Mouse (Mus musculus) embryonic facial prominence, embryonic 10.5 days (tissue): ENCODE measurements around the gene Snx20. TPM values are rescaled to one million over a fixed set of nuclear protein-coding genes. Genes with fewer than 3 reads are reported as not detected.

Source experiments
- DNase-seq: peaks from one replicate; pipeline ENCODE4 v3.0.0-alpha.2; 2017; ENCODE audit warnings: low spot score
- H3K27ac ChIP-seq: fragments of 300-500 bp; sonication (generic); replicated peaks from 2 replicates; pipeline ENCODE4 v1.5.1; 2016; ENCODE audit warnings: mild to moderate bottlenecking
- H3K27me3 ChIP-seq: fragments of 300-500 bp; sonication (generic); replicated peaks from 2 replicates; pipeline ENCODE4 v1.6.1; 2016; ENCODE audit warnings: low read depth, mild to moderate bottlenecking; ENCODE audit not compliant: poor library complexity, severe bottlenecking
- H3K36me3 ChIP-seq: fragments of 300-500 bp; sonication (generic); replicated peaks from 2 replicates; pipeline ENCODE4 v1.6.1; 2016; ENCODE audit warnings: mild to moderate bottlenecking, moderate library complexity
- H3K4me1 ChIP-seq: fragments of 300-500 bp; sonication (generic); 2 replicates; pipeline ENCODE4 v1.6.1; 2016
- H3K4me3 ChIP-seq: fragments of 300-500 bp; sonication (generic); 2 replicates; pipeline ENCODE4 v1.5.1; 2016; ENCODE audit warnings: mild to moderate bottlenecking, moderate library complexity
- H3K9me3 ChIP-seq: fragments of 300-500 bp; sonication (generic); 2 replicates; pipeline ENCODE4 v1.6.1; 2016; ENCODE audit warnings: mild to moderate bottlenecking
- WGBS: fragments of 180-500 bp; shearing (Covaris S2); methylation state at CpG from one replicate; pipeline ENCODE4 v1.1.7; 2016; 5-methylcytosine and 5-hydroxymethylcytosine counted together
- polyA plus RNA-seq: library from polyadenylated mRNA; unstranded; fragments of >200 nt; fragmentation: Nextera tagmentation; extraction: Ambion mirVana; gene quantifications from 2 replicates; pipeline ENCODE4 v1.2.1, GENCODE M21; 2016

The Snx20 gene
- polyA plus RNA-seq, 1 experiment from 2014 or later: 0.65 TPM

DNA sequence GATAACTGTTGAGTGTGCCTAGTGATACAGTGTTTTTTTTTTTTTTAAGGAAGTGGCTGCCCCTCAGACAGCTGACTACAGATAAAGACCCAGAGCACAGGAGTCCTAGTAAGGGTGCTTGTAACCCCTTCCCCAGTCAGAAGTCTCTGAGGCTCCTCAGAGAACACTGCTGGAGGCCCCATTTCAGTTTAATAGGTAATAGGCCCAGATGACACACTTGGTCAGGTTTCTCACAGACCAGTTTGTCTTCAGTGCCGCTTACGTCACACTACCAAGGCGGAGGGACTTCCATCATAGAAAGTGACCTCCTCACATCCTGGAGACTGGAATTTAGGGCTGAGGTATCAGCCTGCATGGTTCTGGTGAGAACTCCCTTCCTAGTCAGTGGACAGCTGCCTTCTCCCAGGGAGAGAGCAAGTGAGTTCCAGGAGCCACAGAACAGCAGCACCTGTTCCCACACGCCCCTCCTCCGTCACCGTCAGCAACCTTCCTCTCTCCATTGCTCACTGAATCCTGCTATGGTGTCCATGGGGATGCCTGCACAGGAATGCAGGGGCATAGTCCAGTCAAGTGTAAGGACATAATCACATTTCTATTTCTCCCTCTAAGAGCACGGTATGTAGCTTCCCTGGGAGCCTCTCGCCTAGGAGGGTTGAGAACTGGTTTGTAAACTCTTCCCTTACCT lies 47.6 kb downstream of the Snx20 start:
- no peak overlapping the region for H3K4me3 ChIP-seq
- no peaks in the 10 kb centered on the region for H3K9me3 ChIP-seq
- no peak for DNase-seq
- H3K27ac ChIP-seq: no peak overlapping the region
- H3K27me3 ChIP-seq: no peaks in the 10 kb centered on the region
- H3K4me1 ChIP-seq: no peaks in the 10 kb centered on the region
- WGBS: 92% methylated on average over 8 of the region's 8 CpGs
- H3K36me3 ChIP-seq: peaks cover 96% of the 10 kb centered on the region

- peaks cover 82% of the 10 kb centered on the region for H3K36me3 ChIP-seq
Measured at GRCm38 (mm10) chr8:88583863-88584262, 52.1 kb downstream of the Snx20 start.

DNA sequence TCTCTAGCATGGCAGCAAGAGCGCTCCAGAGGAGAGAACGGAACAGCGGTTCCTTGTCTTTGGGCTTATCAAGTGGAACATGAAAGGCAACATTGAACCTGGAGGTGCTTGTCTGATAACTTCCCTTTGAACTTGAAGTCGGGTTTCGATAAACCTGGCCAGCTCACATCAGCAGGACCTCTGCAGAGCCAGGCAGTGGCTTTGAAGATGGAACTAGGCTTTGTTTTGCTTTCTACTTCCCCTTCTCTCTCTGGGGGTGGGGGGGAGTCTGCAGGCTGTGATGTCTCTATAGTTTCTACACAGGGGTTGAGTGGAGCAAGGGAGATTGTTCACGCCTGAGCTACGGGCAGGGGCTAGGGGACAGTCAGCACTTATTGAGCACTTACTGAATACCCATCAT lies 55.1 kb downstream of the Snx20 start:
- peaks cover 63% of the 10 kb centered on the region for H3K36me3 ChIP-seq
- no peak for DNase-seq
- no peaks in the 10 kb centered on the region for H3K9me3 ChIP-seq
- H3K4me3 ChIP-seq: no peak overlapping the region
- no peaks in the 10 kb centered on the region; the same call in 1 of the 2 replicates for H3K27me3 ChIP-seq
- no peak overlapping the region for H3K27ac ChIP-seq
- peaks cover 39% of the 10 kb centered on the region for H3K4me1 ChIP-seq
- WGBS: 85% methylated on average over 7 of the region's 7 CpGs

More at GRCm38 (mm10) chr8:88583863-88584262, 52.1 kb downstream of the Snx20 start:
- WGBS: 90% methylated on average over 3 of the region's 3 CpGs
- Histone ChIP-seq H3K9me3 (no peaks in the 10 kb centered on the region), H3K27ac (no peak overlapping the region), H3K4me3 (no peak overlapping the region), H3K27me3 (no peaks in the 10 kb centered on the region; the same call in 1 of the 2 replicates), H3K4me1 (peaks cover 25% of the 10 kb centered on the region)
- DNase-seq: no peak

DNA sequence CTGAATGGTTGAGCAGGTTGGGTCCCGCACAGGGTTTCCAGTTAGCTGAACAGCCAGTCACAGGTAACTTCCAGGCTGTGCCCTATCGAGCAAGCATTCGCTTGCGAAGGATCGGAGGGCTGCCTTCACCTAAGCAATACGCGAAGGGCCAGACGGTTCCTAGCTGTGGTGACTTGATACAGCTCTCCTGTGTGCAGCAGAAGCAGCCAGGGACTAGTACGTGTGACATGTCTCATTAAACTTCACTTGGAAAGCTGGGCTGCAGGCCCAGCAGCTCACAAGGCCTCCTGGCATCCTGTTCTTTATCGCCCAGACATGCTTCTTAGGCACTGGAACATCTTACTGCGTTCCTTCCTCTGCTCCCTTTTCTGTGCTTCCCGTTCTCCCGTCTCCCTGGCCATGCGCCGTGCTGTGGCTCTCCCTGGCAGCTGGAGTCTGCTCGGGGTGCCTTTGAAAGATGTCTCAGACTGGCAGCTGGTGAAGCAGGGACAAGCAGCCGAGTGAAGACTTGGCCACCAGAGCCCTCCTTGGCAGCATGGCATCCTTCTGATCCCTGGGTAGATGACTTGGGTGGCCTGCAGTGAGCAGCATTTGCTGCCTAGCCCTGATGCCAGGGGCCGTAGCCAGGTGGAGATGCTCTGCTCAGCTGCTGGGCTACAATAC lies 56.1 kb downstream of the Snx20 start:
- Histone ChIP-seq H3K9me3 (no peaks in the 10 kb centered on the region), H3K4me1 (peaks cover 43% of the 10 kb centered on the region), H3K36me3 (peaks cover 63% of the 10 kb centered on the region), H3K27ac (peak overlapping the region; percentile 7), H3K4me3 (no peak overlapping the region), H3K27me3 (no peaks in the 10 kb centered on the region; the same call in 1 of the 2 replicates)
- WGBS: 87% methylated on average over 18 of the region's 18 CpGs
- DNase-seq: no peak

GRCm38 (mm10) chr8:88579246-88579645 lies 56.7 kb downstream of the Snx20 start:
- Histone ChIP-seq H3K4me1 (peaks cover 43% of the 10 kb centered on the region), H3K9me3 (no peaks in the 10 kb centered on the region), H3K4me3 (no peak overlapping the region), H3K36me3 (peaks cover 63% of the 10 kb centered on the region), H3K27me3 (no peaks in the 10 kb centered on the region; the same call in 1 of the 2 replicates), H3K27ac (peak overlapping the region; percentile 7)
- WGBS: 53% methylated on average over 7 of the region's 7 CpGs
- DNase-seq: no peak

DNA sequence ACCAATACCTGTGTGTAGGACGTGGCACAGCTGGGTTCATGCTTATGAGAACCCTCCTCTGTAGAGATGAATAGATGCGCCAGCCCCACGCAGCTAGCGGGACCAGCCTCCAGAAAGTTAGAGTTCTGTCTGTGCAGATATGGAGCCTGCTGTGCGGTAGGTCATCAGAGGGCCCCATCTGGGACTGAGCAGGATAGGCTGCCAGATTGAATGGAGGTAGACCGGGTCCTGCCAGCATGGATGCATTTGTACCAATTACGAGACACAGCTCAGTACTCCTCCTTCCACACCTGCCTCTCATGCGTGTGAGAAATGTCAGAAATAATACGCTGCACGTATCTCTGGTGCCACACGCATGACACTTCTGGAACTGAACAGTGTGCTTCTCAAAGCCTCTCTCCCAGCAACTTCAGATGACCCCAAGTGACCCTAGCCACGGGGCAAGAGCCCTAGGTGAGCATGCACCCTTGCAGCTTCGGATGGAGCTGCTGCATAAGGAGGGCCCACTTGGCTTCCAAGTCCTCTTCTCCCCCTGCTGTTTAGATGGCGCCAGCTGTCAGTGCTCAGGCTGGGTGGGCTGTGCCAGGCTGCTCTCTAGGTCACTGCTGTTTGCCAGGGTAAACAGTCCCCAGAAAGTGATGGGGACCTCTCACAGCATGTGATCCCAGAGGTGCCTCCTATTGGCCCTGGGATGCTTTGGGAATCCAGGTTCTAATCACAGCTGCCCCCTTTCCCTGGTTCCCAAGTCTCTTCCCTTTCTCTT lies 57.3 kb downstream of the Snx20 start:
- Histone ChIP-seq H3K27me3 (no peaks in the 10 kb centered on the region; the same call in 1 of the 2 replicates), H3K9me3 (no peaks in the 10 kb centered on the region), H3K4me3 (no peak overlapping the region), H3K27ac (peak overlapping the region; percentile 7; the same call in 1 of the 2 replicates), H3K36me3 (peaks cover 63% of the 10 kb centered on the region), H3K4me1 (peaks cover 43% of the 10 kb centered on the region)
- DNase-seq: no peak
- WGBS: 79% methylated on average over 14 of the region's 14 CpGs

DNA sequence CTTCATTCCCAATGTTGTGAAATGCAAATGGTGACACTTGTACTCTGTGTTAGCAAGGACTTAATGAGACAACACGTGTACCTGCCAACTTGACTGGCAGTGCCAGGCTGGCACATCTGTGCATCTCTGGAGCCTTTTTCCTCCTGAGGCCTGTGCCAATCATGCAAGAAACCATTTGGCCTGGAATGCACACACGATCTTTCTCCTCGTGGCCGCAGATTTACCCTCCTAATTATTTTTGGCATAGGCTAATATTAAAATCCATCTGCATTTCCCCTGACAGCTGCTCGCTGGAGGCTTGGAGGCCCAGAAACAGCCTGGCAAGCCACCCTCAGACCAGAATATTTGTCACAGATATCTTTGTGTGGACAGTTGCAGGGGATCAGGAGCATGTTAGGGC lies 58.3 kb downstream of the Snx20 start:
- peaks cover 53% of the 10 kb centered on the region for H3K36me3 ChIP-seq
- 86% methylated on average over 5 of the region's 5 CpGs for WGBS
- peaks cover 39% of the 10 kb centered on the region for H3K4me1 ChIP-seq
- no peak overlapping the region for H3K27ac ChIP-seq
- H3K9me3 ChIP-seq: no peaks in the 10 kb centered on the region
- no peak for DNase-seq
- no peaks in the 10 kb centered on the region; the same call in 1 of the 2 replicates for H3K27me3 ChIP-seq
- H3K4me3 ChIP-seq: no peak overlapping the region

Other genes starting within 250 kb of the Snx20 start
- gene Nkd1, start 114.8 kb downstream of the Snx20 start, polyA plus RNA-seq: 43.5 and 49.7 TPM in 2 replicates
- 0.12 and 0.19 TPM in 2 replicates for gene Nod2, start 11.2 kb upstream of the Snx20 start, polyA plus RNA-seq
- gene Cyld, start 60.9 kb upstream of the Snx20 start, polyA plus RNA-seq: 10.5 and 11.2 TPM in 2 replicates